ENCODE assay signal across 9 mouse cellular contexts in the genomic region with DNA sequence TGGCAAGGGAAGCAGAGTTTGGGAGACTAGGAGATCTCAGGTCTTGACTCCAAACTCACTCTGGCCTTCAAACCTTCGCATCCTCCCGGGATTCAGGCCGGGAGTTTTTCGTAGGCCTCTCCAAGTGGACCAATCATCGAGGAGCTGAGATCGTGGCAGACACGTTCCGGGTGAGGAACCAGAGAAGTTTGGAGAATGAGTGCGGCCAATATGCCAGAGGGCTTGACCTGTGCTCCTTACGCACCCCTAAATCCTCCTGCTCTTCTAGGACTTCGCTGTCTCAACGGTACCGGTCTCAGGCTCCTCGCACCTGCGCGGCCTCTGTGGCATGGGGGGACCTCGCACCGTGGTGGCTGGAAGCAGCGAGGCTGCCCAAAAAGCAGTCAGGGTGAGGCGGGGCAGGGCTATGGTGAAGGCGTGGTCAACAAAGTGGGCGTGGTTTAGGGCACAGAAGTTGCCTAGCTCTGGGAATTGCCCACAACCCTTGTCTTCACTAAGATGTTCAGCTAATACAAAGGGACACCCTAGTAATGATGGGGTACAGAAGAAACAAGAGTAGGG. TPM values are rescaled to one million over a fixed set of nuclear protein-coding genes. Genes with fewer than 3 reads are reported as not detected.
DNase-seq lines count a peak whose midpoint lies in the region; ATAC-seq and TF ChIP-seq lines count a peak whose summit lies in the region.
"Had no signal": no experiment of that assay in that cellular context is flagged by ENCODE, and none has a peak within 500 bp of the region (broad histone marks: within the 10 kb centered on the region; RNA-seq: fewer than 3 reads in every experiment).

No protein-coding gene starts in this region.

- peak overlapping the region; percentile 96; the same call in 1 of the 2 replicates for H3K9ac ChIP-seq in hindbrain, embryonic 11.5 days (ENCODE audit: low read depth, low read length)
- 0 out of 2 replicates have a peak overlapping the region, but pooled peaks have one; percentile 70 for H3K9ac ChIP-seq in liver, embryonic 13.5 days
- no peak overlapping the region for H3K9ac ChIP-seq in stomach, postnatal 0 days (ENCODE audit: low read length)

- TF ChIP-seq EP300 in stomach, postnatal 0 days (optimal IDR thresholded peaks at IDR 0.05): no peak

- H3K9me3 ChIP-seq in hindbrain, embryonic 11.5 days (ENCODE audit: control insufficient read depth, low read length): no peaks in the 10 kb centered on the region
- no peaks in the 10 kb centered on the region for H3K9me3 ChIP-seq in liver, embryonic 13.5 days (replicated peaks)
- H3K9me3 ChIP-seq in stomach, postnatal 0 days (ENCODE audit: control insufficient read depth, low read length): no peaks in the 10 kb centered on the region

- no peak for ATAC-seq in hindbrain, embryonic 11.5 days (ENCODE audit: low FRiP score)
- ATAC-seq in liver, embryonic 13.5 days (ENCODE audit: low read depth): no peak
- no peak for ATAC-seq in stomach, postnatal 0 days (ENCODE audit: low FRiP score, low TSS enrichment)
- ATAC-seq in activated CD4-positive, CD25-positive, alpha-beta regulatory T cell, adult 4 months: no peak

- no peak overlapping the region for H3K27ac ChIP-seq in hindbrain, embryonic 11.5 days (ENCODE audit: low read depth, low read length)
- H3K27ac ChIP-seq in liver, embryonic 13.5 days: no peak overlapping the region
- no peak overlapping the region for H3K27ac ChIP-seq in stomach, postnatal 0 days (replicated peaks)

- DNase-seq in adrenal gland, adult (ENCODE audit: inconsistent age in 2 of 2, low spot score in 1 of 2): peak; percentile 29 to 42
- no peak for DNase-seq in adrenal gland, adult 8-10 months
- peak; percentile 59 for DNase-seq in cerebellum, adult 9-11 months
- peak; percentile 31 for DNase-seq in hindbrain, embryonic 11.5 days (ENCODE audit: low spot score)
- peak; percentile 53 for DNase-seq in liver, embryonic 13.5 days
- DNase-seq in stomach, postnatal 0 days (ENCODE audit: low spot score): peak; percentile 55
- DNase-seq in urinary bladder, postnatal 25 days (ENCODE audit: low spot score): no peak

- peak overlapping the region; percentile 90 for H3K4me3 ChIP-seq in hindbrain, embryonic 11.5 days (ENCODE audit: low read depth, low read length)
- peak overlapping the region; percentile 65; the same call in 1 of the 2 replicates for H3K4me3 ChIP-seq in liver, embryonic 13.5 days (replicated peaks)
- H3K4me3 ChIP-seq in stomach, postnatal 0 days (ENCODE audit: low read depth, low read length): peak overlapping the region; percentile 65; the same call in 1 of the 2 replicates

- peaks cover 8% of the 10 kb centered on the region; the same call in 1 of the 2 replicates for H3K36me3 ChIP-seq in hindbrain, embryonic 11.5 days (ENCODE audit: control insufficient read depth, insufficient read depth, low read length)
- H3K36me3 ChIP-seq in liver, embryonic 13.5 days: peaks cover 36% of the 10 kb centered on the region
- H3K36me3 ChIP-seq in stomach, postnatal 0 days (ENCODE audit: control insufficient read depth, insufficient read depth, low read length): peaks cover 18% of the 10 kb centered on the region

- H3K27me3 ChIP-seq in hindbrain, embryonic 11.5 days (ENCODE audit: control insufficient read depth, insufficient read depth, low read length): peaks cover 6% of the 10 kb centered on the region
- peaks cover 51% of the 10 kb centered on the region for H3K27me3 ChIP-seq in liver, embryonic 13.5 days
- no peaks in the 10 kb centered on the region for H3K27me3 ChIP-seq in stomach, postnatal 0 days (ENCODE audit: control insufficient read depth, insufficient read depth, low read length)

- TF ChIP-seq CTCF in stomach, postnatal 0 days (IDR thresholded peaks at IDR 0.05; ENCODE audit: low read depth): no peak

- H3K4me2 ChIP-seq in hindbrain, embryonic 11.5 days (replicated peaks; ENCODE audit: low read depth, low read length): peak overlapping the region; percentile 91
- H3K4me2 ChIP-seq in liver, embryonic 13.5 days: peak overlapping the region; percentile 92
- peak overlapping the region; percentile 63; the same call in 1 of the 2 replicates for H3K4me2 ChIP-seq in stomach, postnatal 0 days (replicated peaks; ENCODE audit: low read depth)

- 56% methylated on average over 22 of the region's 22 CpGs for WGBS in hindbrain, embryonic 11.5 days
- 63% methylated on average over 22 of the region's 22 CpGs for WGBS in liver, embryonic 13.5 days (ENCODE audit: insufficient replicate concordance)
- WGBS in stomach, postnatal 0 days: 56% methylated on average over 22 of the region's 22 CpGs

- peaks cover 3% of the 10 kb centered on the region; the same call in 1 of the 2 replicates for H3K4me1 ChIP-seq in hindbrain, embryonic 11.5 days (replicated peaks; ENCODE audit: control insufficient read depth, insufficient read depth, low read length)
- peaks cover 75% of the 10 kb centered on the region for H3K4me1 ChIP-seq in liver, embryonic 13.5 days (replicated peaks)
- 0 out of 2 replicates have a peak, but pooled peaks cover 2% of the 10 kb centered on the region for H3K4me1 ChIP-seq in stomach, postnatal 0 days (replicated peaks; ENCODE audit: control insufficient read depth, insufficient read depth)

RNA-seq across cellular contexts. Expression of a gene that starts 2.0 kb away (rescaled TPM):
- total RNA-seq in adrenal gland, adult 8-10 months (2022): 10 to 100 TPM; 12.4 to 29.5 (median 21.6) TPM
- polyA plus RNA-seq in hindbrain, embryonic 11.5 days (2014; fragmentation: Nextera tagmentation; extraction: Ambion mirVana): 614 and 636 TPM in 2 replicates
- polyA plus RNA-seq in liver, embryonic 13.5 days (2015; fragmentation: Nextera tagmentation; extraction: Ambion mirVana): 28.9 and 30.6 TPM in 2 replicates
- polyA plus RNA-seq in stomach, postnatal 0 days (2015; fragmentation: Nextera tagmentation; extraction: Ambion mirVana): 84.8 and 86.8 TPM in 2 replicates
- polyA plus RNA-seq in activated CD4-positive, CD25-positive, alpha-beta regulatory T cell, adult 4 months (2017; shearing (Covaris generic)): 1 to 10 TPM in 1 of 2 experiments, under 1 TPM in 1; 0.36 to 1.8 TPM

RNA-seq across cellular contexts. Expression of a gene that starts 4.4 kb away (rescaled TPM):
- total RNA-seq in adrenal gland, adult 8-10 months (2022): not detected
- polyA plus RNA-seq in hindbrain, embryonic 11.5 days (2014; fragmentation: Nextera tagmentation; extraction: Ambion mirVana): 0.19 TPM in 1 of 2 replicates, not detected in the other
- polyA plus RNA-seq in liver, embryonic 13.5 days (2015; fragmentation: Nextera tagmentation; extraction: Ambion mirVana): 0.25 and 0.31 TPM in 2 replicates
- polyA plus RNA-seq in stomach, postnatal 0 days (2015; fragmentation: Nextera tagmentation; extraction: Ambion mirVana): 260 and 317 TPM in 2 replicates
- not detected for polyA plus RNA-seq in activated CD4-positive, CD25-positive, alpha-beta regulatory T cell, adult 4 months (2017; shearing (Covaris generic))
- total RNA-seq: neutrophil, adult 5-6 weeks had no signal

RNA-seq across cellular contexts. Expression of a gene that starts 5.2 kb away (rescaled TPM):
- not detected for total RNA-seq in adrenal gland, adult 8-10 months (2022)
- polyA plus RNA-seq in hindbrain, embryonic 11.5 days (2014; fragmentation: Nextera tagmentation; extraction: Ambion mirVana): 0.66 and 1.1 TPM in 2 replicates
- polyA plus RNA-seq in liver, embryonic 13.5 days (2015; fragmentation: Nextera tagmentation; extraction: Ambion mirVana): 4.1 and 5.2 TPM in 2 replicates
- 0.49 and 0.96 TPM in 2 replicates for polyA plus RNA-seq in stomach, postnatal 0 days (2015; fragmentation: Nextera tagmentation; extraction: Ambion mirVana)
- not detected for polyA plus RNA-seq in activated CD4-positive, CD25-positive, alpha-beta regulatory T cell, adult 4 months (2017; shearing (Covaris generic))

RNA-seq across cellular contexts. Expression of a gene that starts 11.1 kb away (rescaled TPM):
- total RNA-seq in adrenal gland, adult 8-10 months (2022): 100 to 1,000 TPM in 2 of 4 experiments, 10 to 100 TPM in 2; 83.2 to 134 (median 113) TPM
- polyA plus RNA-seq in hindbrain, embryonic 11.5 days (2014; fragmentation: Nextera tagmentation; extraction: Ambion mirVana): 45.6 and 85.1 TPM in 2 replicates
- 141 and 147 TPM in 2 replicates for polyA plus RNA-seq in liver, embryonic 13.5 days (2015; fragmentation: Nextera tagmentation; extraction: Ambion mirVana)
- polyA plus RNA-seq in stomach, postnatal 0 days (2015; fragmentation: Nextera tagmentation; extraction: Ambion mirVana): 344 and 360 TPM in 2 replicates
- 100 to 1,000 TPM; 464 to 670 TPM for polyA plus RNA-seq in activated CD4-positive, CD25-positive, alpha-beta regulatory T cell, adult 4 months (2017; shearing (Covaris generic))

RNA-seq across cellular contexts. Expression of a gene that starts 14.3 kb away (rescaled TPM):
- total RNA-seq in adrenal gland, adult 8-10 months (2022): 1 to 10 TPM in 3 of 4 experiments, under 1 TPM in 1; 0.73 to 4.0 (median 2.2) TPM
- polyA plus RNA-seq in hindbrain, embryonic 11.5 days (2014; fragmentation: Nextera tagmentation; extraction: Ambion mirVana): 3.1 and 4.2 TPM in 2 replicates
- polyA plus RNA-seq in liver, embryonic 13.5 days (2015; fragmentation: Nextera tagmentation; extraction: Ambion mirVana): 3.2 and 3.4 TPM in 2 replicates
- polyA plus RNA-seq in stomach, postnatal 0 days (2015; fragmentation: Nextera tagmentation; extraction: Ambion mirVana): 1.9 and 2.7 TPM in 2 replicates
- polyA plus RNA-seq in activated CD4-positive, CD25-positive, alpha-beta regulatory T cell, adult 4 months (2017; shearing (Covaris generic)): 1 to 10 TPM; 1.3 to 1.6 TPM

Comparison
In these comparisons a context has a peak if more than half of its experiments do, and no peak if none do; other contexts are left out.
1. DNase-seq: peak in adrenal gland, adult (2 of 2), cerebellum, adult 9-11 months (single experiment), hindbrain, embryonic 11.5 days (single experiment), liver, embryonic 13.5 days (single experiment) and stomach, postnatal 0 days (single experiment); none in adrenal gland, adult 8-10 months (single experiment) and urinary bladder, postnatal 25 days (single experiment).
2. RNA of a gene that starts 2.0 kb away (polyA plus RNA-seq): 614 to 636 TPM in hindbrain, embryonic 11.5 days, 84.8 to 86.8 TPM in stomach, postnatal 0 days and 28.9 to 30.6 TPM in liver, embryonic 13.5 days; 0.36 to 1.8 TPM in activated CD4-positive, CD25-positive, alpha-beta regulatory T cell, adult 4 months; every median in the first group is over 10 times any median in the second.
3. RNA of a gene that starts 4.4 kb away (polyA plus RNA-seq): 260 to 317 TPM in stomach, postnatal 0 days; not detected in activated CD4-positive, CD25-positive, alpha-beta regulatory T cell, adult 4 months, 0.25 to 0.31 TPM in liver, embryonic 13.5 days and 0.19 TPM in hindbrain, embryonic 11.5 days; every median in the first group is over 100 times any median in the second.
4. Peak in every context shown above with its lines, with median percentiles within 50 percentile points of each other: H3K4me2 ChIP-seq and H3K4me3 ChIP-seq.